Mouse (Mus musculus) intestine, embryonic 14.5 days (tissue): ENCODE measurements around the gene Primpol. TPM values are rescaled to one million over a fixed set of nuclear protein-coding genes. Genes with fewer than 3 reads are reported as not detected.

ENCODE experiments used
- ATAC-seq: fragments of 200-750 bp; cut with Nextera tagmentation; replicated peaks from 2 replicates; pipeline ENCODE4 v1.8.0; 2017; ENCODE audit warnings: low read depth, moderate number of reproducible peaks, moderate TSS enrichment, moderate library complexity; ENCODE audit not compliant: low FRiP score, low TSS enrichment
- DNase-seq: peaks from one replicate; pipeline ENCODE4 v3.0.0-alpha.2; 2018; ENCODE audit warnings: low spot score
- H3K27ac ChIP-seq: fragments of 300-500 bp; sonication (generic); 2 replicates; pipeline ENCODE4 v1.5.1; 2014; ENCODE audit warnings: low read depth, mild to moderate bottlenecking, control low read depth
- H3K27me3 ChIP-seq: fragments of 300-500 bp; sonication (generic); replicated peaks from 2 replicates; pipeline ENCODE4 v1.6.1; 2014; ENCODE audit warnings: low read length, control low read depth; ENCODE audit not compliant: control insufficient read depth, insufficient read depth
- H3K36me3 ChIP-seq: fragments of 300-500 bp; sonication (generic); 2 replicates; pipeline ENCODE4 v1.6.1; 2014; ENCODE audit warnings: low read length, control low read depth; ENCODE audit not compliant: control insufficient read depth, insufficient read depth
- H3K4me1 ChIP-seq: fragments of 300-500 bp; sonication (generic); replicated peaks from 2 replicates; pipeline ENCODE4 v1.6.1; 2014; ENCODE audit warnings: low read length, control low read depth, mixed read lengths; ENCODE audit not compliant: control insufficient read depth, insufficient read depth
- H3K4me2 ChIP-seq: fragments of 300-500 bp; sonication (generic); 2 replicates; pipeline ENCODE4 v1.6.1; 2014; ENCODE audit warnings: low read length
- H3K4me3 ChIP-seq: fragments of 300-500 bp; sonication (generic); 2 replicates; pipeline ENCODE4 v1.5.1; 2014; ENCODE audit warnings: low read depth, low read length, control low read depth, mixed read lengths
- H3K9ac ChIP-seq: fragments of 300-500 bp; sonication (generic); 2 replicates; pipeline ENCODE4 v1.6.1; 2014; ENCODE audit warnings: mild to moderate bottlenecking, low read length
- H3K9me3 ChIP-seq: fragments of 300-500 bp; sonication (generic); 2 replicates; pipeline ENCODE4 v1.6.1; 2016; ENCODE audit warnings: low read length, control low read depth; ENCODE audit not compliant: control insufficient read depth
- WGBS: fragments of 180-500 bp; shearing (Covaris S2); extraction: QIAGEN DNeasy Blood & Tissue Kit; methylation state at CpG from one replicate; pipeline ENCODE4 v1.1.7; 2014; 5-methylcytosine and 5-hydroxymethylcytosine counted together
- polyA plus RNA-seq: library from polyadenylated mRNA; unstranded; fragments of >200 nt; fragmentation: Nextera tagmentation; extraction: Ambion mirVana; gene quantifications from 2 replicates; pipeline ENCODE4 v1.2.1, GENCODE M21; 2014

Gene Primpol
- polyA plus RNA-seq, 1 experiment from 2014 or later = 16.0 TPM

DNA sequence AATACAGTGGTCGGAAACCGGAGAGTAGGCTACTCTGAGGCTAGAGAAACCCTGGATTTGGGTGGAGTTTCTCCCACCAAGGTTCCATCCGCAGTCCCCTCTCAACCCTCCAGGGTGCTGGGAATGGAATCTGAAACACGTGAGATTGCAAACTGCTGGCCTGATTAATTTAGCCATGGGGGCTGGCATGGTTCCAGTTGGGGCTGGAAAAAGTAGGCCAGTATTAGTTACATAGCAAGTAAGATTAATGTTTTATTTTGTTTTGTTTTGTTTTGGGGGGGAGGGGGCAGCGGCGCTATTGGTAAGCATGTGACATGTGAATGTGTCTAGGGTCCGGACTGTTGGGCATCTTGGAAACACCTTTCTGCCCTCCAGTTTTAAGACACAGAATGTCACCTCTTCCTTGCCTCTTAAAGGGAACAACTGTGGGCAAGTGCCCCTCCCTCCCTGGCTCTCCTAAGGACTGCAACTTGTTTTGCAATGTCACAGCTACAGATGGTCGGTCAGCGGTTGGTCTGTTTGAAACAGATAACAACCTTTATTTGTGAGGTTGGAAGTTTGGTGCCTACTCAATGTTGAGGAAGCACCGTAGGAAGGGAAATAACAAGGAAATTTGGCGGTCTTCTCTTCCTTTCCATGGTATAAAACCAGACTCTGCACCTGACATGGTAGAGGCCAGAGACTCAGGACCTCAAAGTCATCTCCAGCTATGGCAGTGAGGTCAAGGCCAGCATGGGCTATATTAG is 70.4 kb downstream of the Primpol start:
- H3K27ac ChIP-seq = no peak overlapping the region
- ATAC-seq (no peak), DNase-seq (no peak)
- no peaks in the 10 kb centered on the region for H3K27me3 ChIP-seq
- WGBS = 74% methylated on average over 11 of the region's 11 CpGs
- H3K9ac ChIP-seq = no peak overlapping the region
- H3K4me1 ChIP-seq = peaks cover 5% of the 10 kb centered on the region; the same call in 1 of the 2 replicates
- H3K9me3 ChIP-seq = no peaks in the 10 kb centered on the region
- H3K36me3 ChIP-seq = no peaks in the 10 kb centered on the region
- H3K4me2 ChIP-seq = no peak overlapping the region
- H3K4me3 ChIP-seq = no peak overlapping the region

DNA sequence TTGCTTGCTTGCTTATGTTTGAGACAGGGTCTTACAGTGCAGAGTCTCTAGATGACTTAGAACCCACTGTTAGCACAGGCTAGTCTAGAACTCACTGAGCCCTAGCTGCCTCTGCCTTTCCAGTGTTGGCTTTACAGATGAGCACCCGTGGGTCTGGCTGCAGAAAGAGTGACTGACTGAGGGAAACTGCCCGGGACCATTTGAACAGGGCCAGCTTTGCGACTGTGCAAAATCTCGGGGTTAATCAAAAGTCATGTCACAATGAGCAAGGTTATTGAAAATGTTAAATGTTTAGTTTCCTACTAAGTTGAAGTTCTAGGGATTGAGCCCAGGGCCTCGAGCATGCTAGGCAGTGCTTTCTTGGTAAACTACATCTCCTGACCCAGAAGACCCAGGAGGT is 71.2 kb downstream of the Primpol start:
- no peak overlapping the region for H3K4me3 ChIP-seq
- no peak for DNase-seq
- no peak for ATAC-seq
- H3K27me3 ChIP-seq = no peaks in the 10 kb centered on the region
- no peak overlapping the region for H3K9ac ChIP-seq
- WGBS = 95% methylated on average over 5 of the region's 5 CpGs
- no peak overlapping the region for H3K4me2 ChIP-seq
- H3K4me1 ChIP-seq = peaks cover 1% of the 10 kb centered on the region; the same call in 1 of the 2 replicates
- no peaks in the 10 kb centered on the region for H3K36me3 ChIP-seq
- no peaks in the 10 kb centered on the region for H3K9me3 ChIP-seq
- H3K27ac ChIP-seq = no peak overlapping the region

DNA sequence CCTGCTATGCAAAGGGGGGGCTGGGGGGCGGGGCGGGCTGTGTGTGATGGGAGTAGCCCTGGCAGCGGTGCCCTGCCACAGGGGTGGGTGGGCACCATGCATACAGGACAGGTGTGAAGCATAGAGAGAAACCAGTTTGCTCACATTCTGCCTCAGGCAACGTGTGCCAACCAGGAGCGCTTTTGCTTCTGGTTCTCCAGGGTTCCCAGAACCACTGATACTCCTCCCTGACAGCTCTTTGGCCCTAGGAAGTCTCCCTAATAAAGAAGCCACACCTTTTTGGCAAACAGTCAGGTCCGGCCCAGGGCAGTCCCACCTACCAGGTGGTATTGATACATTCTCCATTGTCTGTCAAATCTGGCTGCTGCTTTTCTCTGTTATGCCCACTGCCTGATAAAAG is 73.3 kb downstream of the Primpol start:
- Histone ChIP-seq H3K27ac (no peak overlapping the region), H3K36me3 (no peaks in the 10 kb centered on the region), H3K4me2 (no peak overlapping the region), H3K27me3 (no peaks in the 10 kb centered on the region), H3K4me1 (no peaks in the 10 kb centered on the region), H3K9ac (no peak overlapping the region), H3K9me3 (no peaks in the 10 kb centered on the region), H3K4me3 (no peak overlapping the region)
- DNase-seq (no peak), ATAC-seq (no peak)
- 71% methylated on average over 6 of the region's 6 CpGs for WGBS

GRCm38 (mm10) chr8:46543191-46543590 is 73.8 kb downstream of the Primpol start:
- no peaks in the 10 kb centered on the region for H3K27me3 ChIP-seq
- no peak overlapping the region for H3K4me3 ChIP-seq
- 77% methylated on average over 7 of the region's 7 CpGs for WGBS
- no peaks in the 10 kb centered on the region for H3K36me3 ChIP-seq
- H3K4me1 ChIP-seq = no peaks in the 10 kb centered on the region
- DNase-seq = no peak
- no peak overlapping the region for H3K4me2 ChIP-seq
- no peak for ATAC-seq
- H3K9ac ChIP-seq = no peak overlapping the region
- H3K9me3 ChIP-seq = no peaks in the 10 kb centered on the region
- H3K27ac ChIP-seq = no peak overlapping the region

GRCm38 (mm10) chr8:46539701-46540100 is 77.3 kb downstream of the Primpol start:
- no peak overlapping the region for H3K4me2 ChIP-seq
- H3K4me1 ChIP-seq = no peaks in the 10 kb centered on the region
- 59% methylated on average over 5 of the region's 5 CpGs for WGBS
- H3K27me3 ChIP-seq = no peaks in the 10 kb centered on the region
- no peak overlapping the region for H3K9ac ChIP-seq
- DNase-seq (no peak), ATAC-seq (no peak)
- H3K36me3 ChIP-seq = 0 out of 2 replicates have a peak, but pooled peaks cover 6% of the 10 kb centered on the region
- no peak overlapping the region for H3K27ac ChIP-seq
- no peaks in the 10 kb centered on the region for H3K9me3 ChIP-seq
- no peak overlapping the region for H3K4me3 ChIP-seq

DNA sequence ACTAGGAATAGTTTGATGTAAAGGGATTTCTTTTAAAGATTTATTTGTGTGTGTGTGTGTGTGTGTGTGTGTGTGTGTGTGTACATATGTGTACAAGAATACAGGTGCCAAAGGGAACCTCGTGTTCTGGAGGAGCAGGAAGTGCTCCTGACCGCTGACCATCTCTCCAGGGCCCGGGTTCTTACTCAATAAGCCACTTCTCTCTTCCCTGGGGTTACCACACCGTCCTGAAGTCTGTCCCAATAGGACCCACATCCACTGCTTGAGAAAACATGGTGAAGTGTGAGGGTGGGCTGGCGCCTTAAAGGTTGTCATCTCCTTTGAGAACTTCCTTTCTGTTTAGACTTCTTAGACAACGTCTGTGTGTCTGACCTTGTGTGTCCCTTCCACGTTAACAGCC is 83.1 kb downstream of the Primpol start:
- Histone ChIP-seq H3K4me3 (no peak overlapping the region), H3K27ac (no peak overlapping the region), H3K36me3 (0 out of 2 replicates have a peak, but pooled peaks cover 11% of the 10 kb centered on the region), H3K9ac (no peak overlapping the region), H3K4me1 (no peaks in the 10 kb centered on the region), H3K9me3 (no peaks in the 10 kb centered on the region), H3K27me3 (no peaks in the 10 kb centered on the region), H3K4me2 (no peak overlapping the region)
- 90% methylated on average over 7 of the region's 7 CpGs for WGBS
- DNase-seq = no peak
- no peak for ATAC-seq

DNA sequence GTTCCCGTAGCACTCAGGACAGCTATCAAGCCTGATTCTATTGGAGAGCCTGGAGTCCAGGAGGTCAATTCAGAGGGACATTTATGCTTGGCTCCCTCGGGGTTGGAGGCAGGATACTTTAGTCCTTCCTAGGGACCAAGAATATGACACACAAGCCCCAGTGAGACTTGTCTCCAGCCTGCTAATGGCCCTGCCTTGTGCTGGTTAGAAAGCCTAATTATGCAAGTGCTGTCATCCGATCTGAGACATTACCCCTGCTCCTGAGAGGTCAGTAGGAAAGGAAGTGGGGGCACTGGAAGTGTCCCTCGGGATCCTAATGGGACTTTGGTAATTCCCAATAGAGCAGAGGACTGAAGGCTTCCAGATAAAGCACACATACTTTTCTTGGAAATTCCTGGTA is 86.5 kb downstream of the Primpol start:
- no peaks in the 10 kb centered on the region for H3K27me3 ChIP-seq
- no peak overlapping the region for H3K4me3 ChIP-seq
- no peak overlapping the region for H3K9ac ChIP-seq
- H3K4me2 ChIP-seq = no peak overlapping the region
- no peak overlapping the region for H3K27ac ChIP-seq
- ATAC-seq (no peak), DNase-seq (no peak)
- H3K4me1 ChIP-seq = no peaks in the 10 kb centered on the region
- H3K9me3 ChIP-seq = no peaks in the 10 kb centered on the region
- H3K36me3 ChIP-seq = 0 out of 2 replicates have a peak, but pooled peaks cover 14% of the 10 kb centered on the region
- WGBS = 46% methylated on average over 4 of the region's 4 CpGs

GRCm38 (mm10) chr8:46529508-46529907 is 87.5 kb downstream of the Primpol start:
- Histone ChIP-seq H3K4me1 (no peaks in the 10 kb centered on the region), H3K27me3 (no peaks in the 10 kb centered on the region), H3K4me3 (no peak overlapping the region), H3K36me3 (0 out of 2 replicates have a peak, but pooled peaks cover 7% of the 10 kb centered on the region), H3K9me3 (no peaks in the 10 kb centered on the region), H3K9ac (no peak overlapping the region), H3K27ac (no peak overlapping the region), H3K4me2 (no peak overlapping the region)
- no peak for DNase-seq
- WGBS = 75% methylated on average over 4 of the region's 4 CpGs
- ATAC-seq = no peak

DNA sequence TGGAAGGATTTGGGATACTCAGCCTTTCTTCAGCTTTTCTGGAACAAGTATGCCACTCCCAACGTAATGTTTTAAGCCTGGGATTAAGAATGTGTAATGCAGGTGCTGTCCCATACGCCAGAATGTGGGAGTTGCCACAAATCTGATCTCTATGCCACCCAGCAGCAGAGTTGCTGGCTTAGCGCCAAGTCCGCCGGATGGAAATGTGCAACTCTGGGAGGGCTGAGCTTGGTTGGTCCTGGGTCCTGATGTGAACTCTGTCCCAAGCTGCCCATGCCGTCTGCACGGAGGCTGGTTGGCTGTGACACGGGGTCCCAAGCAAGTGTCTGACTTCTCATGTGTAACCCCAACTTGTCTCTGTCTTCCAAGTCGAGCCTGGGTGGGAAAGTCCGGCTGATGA is 90.2 kb downstream of the Primpol start:
- Histone ChIP-seq H3K9me3 (no peaks in the 10 kb centered on the region), H3K4me3 (no peak overlapping the region), H3K4me1 (no peaks in the 10 kb centered on the region), H3K4me2 (no peak overlapping the region), H3K36me3 (0 out of 2 replicates have a peak, but pooled peaks cover 3% of the 10 kb centered on the region), H3K9ac (no peak overlapping the region), H3K27ac (no peak overlapping the region), H3K27me3 (no peaks in the 10 kb centered on the region)
- ATAC-seq (no peak), DNase-seq (no peak)
- 58% methylated on average over 10 of the region's 10 CpGs for WGBS
